In the genomic region with DNA sequence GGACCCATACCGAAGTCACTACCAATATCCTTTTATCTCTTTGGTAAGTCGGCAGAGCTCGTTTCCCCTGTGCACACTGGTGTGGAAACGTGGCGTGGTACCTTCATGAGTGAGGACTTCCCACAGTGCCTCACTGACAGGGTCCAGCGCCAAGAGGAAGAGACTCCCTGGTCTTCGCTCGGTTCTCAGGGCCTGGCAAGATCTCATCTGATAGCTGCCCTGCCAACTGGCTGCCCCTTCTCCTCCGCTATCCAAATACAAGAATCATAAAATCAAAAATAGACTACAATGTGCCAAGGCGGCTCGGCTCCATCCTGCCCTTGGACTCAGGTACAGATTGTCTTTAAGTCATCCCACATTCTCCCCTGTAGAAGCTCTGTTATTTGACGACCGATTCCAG, we compare ENCODE assay signal across 21 mouse cellular contexts. TPM values are rescaled to one million over a fixed set of nuclear protein-coding genes. Genes with fewer than 3 reads are reported as not detected.
DNase-seq lines count a peak whose midpoint lies in the region; ATAC-seq lines count a peak whose summit lies in the region.
"Had no signal": no experiment of that assay in that cellular context is flagged by ENCODE, and none has a peak within 500 bp of the region (broad histone marks: within the 10 kb centered on the region; RNA-seq: fewer than 3 reads in every experiment).

No protein-coding gene starts in this region.

- no peak overlapping the region for H3K4me3 ChIP-seq in kidney, embryonic 15.5 days (replicated peaks)
- H3K4me3 ChIP-seq in embryonic facial prominence, embryonic 10.5 days: no peak overlapping the region
- H3K4me3 ChIP-seq: embryonic facial prominence, embryonic 12.5 days; forebrain, embryonic 15.5 days; limb, embryonic 13.5 days; myocyte had no signal

- H3K4me1 ChIP-seq in kidney, embryonic 15.5 days: peaks cover 22% of the 10 kb centered on the region
- H3K4me1 ChIP-seq in embryonic facial prominence, embryonic 10.5 days: peaks cover 30% of the 10 kb centered on the region
- H3K4me1 ChIP-seq: forebrain, embryonic 15.5 days had no signal

- peak; percentile 21 for DNase-seq in adrenal gland, postnatal 14 days
- no peak for DNase-seq in adrenal gland, adult 8-10 months
- no peak for DNase-seq in kidney, postnatal 14 days
- peak; percentile 6 for DNase-seq in urinary bladder, postnatal 25 days (ENCODE audit: low spot score)
- DNase-seq in urinary bladder, adult 2 months (ENCODE audit: low spot score): no peak
- no peak for DNase-seq in embryonic facial prominence, embryonic 10.5 days (ENCODE audit: low spot score)
- DNase-seq: kidney, postnatal 36 days; midbrain, embryonic 14.5 days; right cerebral cortex, adult 18-20 months had no signal

- no peaks in the 10 kb centered on the region for H3K27me3 ChIP-seq in kidney, embryonic 15.5 days
- peaks cover 28% of the 10 kb centered on the region; the same call in 1 of the 2 replicates for H3K27me3 ChIP-seq in embryonic facial prominence, embryonic 10.5 days (replicated peaks; ENCODE audit: low read depth, poor library complexity, severe bottlenecking)
- H3K27me3 ChIP-seq: CH12.LX; embryonic facial prominence, embryonic 12.5 days; forebrain, embryonic 15.5 days had no signal

- 46% methylated on average over 13 of the region's 13 CpGs for WGBS in kidney, embryonic 15.5 days
- 71% methylated on average over 13 of the region's 13 CpGs for WGBS in embryonic facial prominence, embryonic 10.5 days

- no peak for ATAC-seq in kidney, embryonic 15.5 days (replicated peaks; ENCODE audit: low FRiP score)
- ATAC-seq: forebrain, embryonic 15.5 days had no signal

- H3K9me3 ChIP-seq in kidney, embryonic 15.5 days (replicated peaks): no peaks in the 10 kb centered on the region
- no peaks in the 10 kb centered on the region for H3K9me3 ChIP-seq in embryonic facial prominence, embryonic 10.5 days
- H3K9me3 ChIP-seq: embryonic facial prominence, embryonic 12.5 days; forebrain, embryonic 15.5 days; limb, embryonic 13.5 days had no signal

- H3K27ac ChIP-seq in kidney, embryonic 15.5 days: peak overlapping the region; percentile 70; the same call in 1 of the 2 replicates
- no peak overlapping the region; the same call in 1 of the 2 replicates for H3K27ac ChIP-seq in embryonic facial prominence, embryonic 10.5 days (replicated peaks)
- H3K27ac ChIP-seq: embryonic facial prominence, embryonic 12.5 days; forebrain, embryonic 15.5 days; limb, embryonic 13.5 days; liver, embryonic 14.5 days had no signal

- H3K9ac ChIP-seq in kidney, embryonic 15.5 days: no peak overlapping the region
- H3K9ac ChIP-seq: embryonic facial prominence, embryonic 12.5 days; forebrain, embryonic 15.5 days; limb, embryonic 13.5 days; liver, embryonic 14.5 days had no signal

- H3K36me3 ChIP-seq in kidney, embryonic 15.5 days: no peaks in the 10 kb centered on the region
- H3K36me3 ChIP-seq in embryonic facial prominence, embryonic 10.5 days (replicated peaks): no peaks in the 10 kb centered on the region
- H3K36me3 ChIP-seq: embryonic facial prominence, embryonic 12.5 days; forebrain, embryonic 15.5 days; limb, embryonic 13.5 days had no signal

- no peak overlapping the region for H3K4me2 ChIP-seq in kidney, embryonic 15.5 days
- H3K4me2 ChIP-seq: embryonic facial prominence, embryonic 12.5 days; forebrain, embryonic 15.5 days; limb, embryonic 13.5 days had no signal

RNA-seq across cellular contexts. Expression of gene Gm9817, which starts 11.4 kb away (rescaled TPM):
- 0.19 TPM in 1 of 2 replicates, not detected in the other for total RNA-seq in adrenal gland, postnatal 14 days (2021)
- under 1 TPM; 0.12 to 0.27 (median 0.16) TPM for total RNA-seq in adrenal gland, adult 8-10 months (2022)
- not detected in 2 replicates for polyA plus RNA-seq in kidney, embryonic 15.5 days (2015; fragmentation: Nextera tagmentation; extraction: Ambion mirVana)
- 0.13 and 0.21 TPM in 2 replicates for polyA plus RNA-seq in urinary bladder, adult 2 months (2012; rRNA removed)
- not detected in 2 replicates for polyA plus RNA-seq in embryonic facial prominence, embryonic 10.5 days (2016; fragmentation: Nextera tagmentation; extraction: Ambion mirVana)
- total RNA-seq: CH12.LX; common myeloid progenitor, adult 5-6 weeks; hematopoietic stem cell, adult 5-6 weeks; megakaryocyte progenitor cell, adult 5-6 weeks had no signal
- polyA plus RNA-seq: embryonic facial prominence, embryonic 12.5 days; forebrain, embryonic 15.5 days; limb, embryonic 13.5 days; liver, embryonic 14.5 days; lung, embryonic 16.5 days; midbrain, embryonic 14.5 days; thymus, postnatal 0 days had no signal

Comparison
In these comparisons a context has a peak if more than half of its experiments do, and no peak if none do; other contexts are left out.
1. DNase-seq: peak in adrenal gland, postnatal 14 days (single experiment) and urinary bladder, postnatal 25 days (single experiment); none in adrenal gland, adult 8-10 months (single experiment), kidney, postnatal 14 days (single experiment), urinary bladder, adult 2 months (single experiment) and embryonic facial prominence, embryonic 10.5 days (single experiment).